Mouse (Mus musculus): ENCODE results near the gene Igsf9. TPM values are rescaled to one million over a fixed set of nuclear protein-coding genes. Genes with fewer than 3 reads are reported as not detected.
A peak's percentile ranks its signal among the peaks of the same experiment; 100 is the strongest.

Igsf9 gene
- total and polyA plus RNA-seq, 3 experiments: 2.7 to 6.5 (median 6.0) TPM

DNA sequence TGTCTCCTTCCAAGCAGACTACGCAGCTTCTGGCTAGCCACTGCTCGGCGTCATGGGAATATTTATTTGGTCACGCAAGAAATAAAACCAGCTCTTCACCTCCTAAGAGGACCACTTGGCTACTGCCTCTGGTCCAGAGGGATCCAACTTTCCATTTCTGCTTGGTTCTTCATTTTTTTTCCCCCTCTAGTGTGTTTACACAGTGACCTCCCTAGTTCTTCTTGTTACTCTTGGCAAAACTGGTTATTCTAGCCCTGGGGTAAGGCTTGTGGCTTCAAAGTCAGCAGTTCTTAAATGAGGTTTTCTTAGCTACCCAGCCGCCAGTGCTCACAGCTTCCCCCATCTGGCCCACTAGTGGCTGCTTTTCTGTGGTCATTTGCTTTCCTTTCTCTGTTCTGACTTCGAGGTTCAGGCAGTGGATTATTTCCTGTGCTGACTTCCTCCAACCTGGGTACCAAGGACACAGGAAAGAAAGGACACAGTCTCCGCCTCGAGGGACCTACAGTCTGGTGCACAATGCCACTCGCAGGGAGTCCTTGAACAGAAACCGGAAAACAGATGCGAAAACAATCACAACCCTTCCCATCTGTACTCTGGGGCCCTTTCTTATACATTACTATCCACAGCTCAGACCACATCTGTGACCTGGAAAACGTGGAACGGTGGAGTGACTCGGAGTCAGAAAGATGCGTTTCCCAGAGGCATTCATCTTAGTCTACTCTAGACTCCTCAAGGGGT lies 43.6 kb downstream of the Igsf9 start:
- H3K9ac ChIP-seq (ENCODE audit: insufficient read depth, low read depth): no peak overlapping the region
- H3K9me3 ChIP-seq (replicated peaks; ENCODE audit: low read length): no peaks in the 10 kb centered on the region
- TF ChIP-seq ZMIZ1 (IDR thresholded peaks at IDR 0.05; ENCODE audit: low read depth, low read length) (no peak), NELFE (IDR thresholded peaks at IDR 0.05; ENCODE audit: low read depth, low read length) (no peak), UBTF (IDR thresholded peaks at IDR 0.05; ENCODE audit: low read depth, low read length) (no peak), BHLHE40 (IDR thresholded peaks at IDR 0.05; ENCODE audit: low read depth, low read length) (no peak; the same call in 1 of the 2 replicates), CHD1 (IDR thresholded peaks at IDR 0.05; ENCODE audit: low read depth, low read length) (no peak), NRF1 (IDR thresholded peaks at IDR 0.05; ENCODE audit: low read depth, low read length) (0 out of 2 replicates have a peak, but pooled peaks have one; percentile 15), SMC3 (IDR thresholded peaks at IDR 0.05; ENCODE audit: low read depth, low read length) (peak; percentile 35), CHD2 (IDR thresholded peaks at IDR 0.05; ENCODE audit: low read length) (no peak), JUN (IDR thresholded peaks at IDR 0.05; ENCODE audit: insufficient read depth, low read depth, low read length) (no peak), IRF4 (IDR thresholded peaks at IDR 0.05; ENCODE audit: low read depth, low read length) (peak; percentile 32), POLR2AphosphoS2 (IDR thresholded peaks at IDR 0.05; ENCODE audit: low read depth, low read length) (no peak), PAX5 (IDR thresholded peaks at IDR 0.05; ENCODE audit: low read length) (no peak), RCOR1 (conservative IDR thresholded peaks at IDR 0.05; ENCODE audit: low read depth, low read length) (no peak), MAX (IDR thresholded peaks at IDR 0.05; ENCODE audit: low read length) (no peak), TBP (conservative IDR thresholded peaks at IDR 0.05; ENCODE audit: low read depth, low read length) (no peak), RAD21 (IDR thresholded peaks at IDR 0.05; ENCODE audit: low read depth, low read length) (peak; percentile 2), HCFC1 (IDR thresholded peaks at IDR 0.05; ENCODE audit: low read depth, low read length) (no peak; the same call in 1 of the 2 replicates), ZKSCAN1 (IDR thresholded peaks at IDR 0.05; ENCODE audit: borderline replicate concordance, low read depth, low read length) (no peak), ZNF384 (IDR thresholded peaks at IDR 0.05; ENCODE audit: low read depth, low read length) (peak; percentile 9; the same call in 1 of the 2 replicates), MXI1 (IDR thresholded peaks at IDR 0.05; ENCODE audit: low read depth, low read length) (no peak), JUND (conservative IDR thresholded peaks at IDR 0.05; ENCODE audit: low read depth, low read length) (no peak), EP300 (IDR thresholded peaks at IDR 0.05; ENCODE audit: low read length) (no peak), MYC (IDR thresholded peaks at IDR 0.05; ENCODE audit: low read depth, low read length) (no peak), E2F4 (IDR thresholded peaks at IDR 0.05; ENCODE audit: insufficient replicate concordance, low read depth, low read length) (no peak), ELF1 (IDR thresholded peaks at IDR 0.05; ENCODE audit: low read depth, low read length) (peak; percentile 52), USF1 (IDR thresholded peaks at IDR 0.05; ENCODE audit: low read depth, low read length) (no peak), ETS1 (conservative IDR thresholded peaks at IDR 0.05; ENCODE audit: low read depth, low read length) (peak; percentile 36; the same call in 1 of the 2 replicates), POLR2A (IDR thresholded peaks at IDR 0.05; ENCODE audit: low read depth, low read length) (no peak), MEF2A (IDR thresholded peaks at IDR 0.05; ENCODE audit: borderline replicate concordance, low read depth, low read length) (no peak), USF2 (conservative IDR thresholded peaks at IDR 0.05; ENCODE audit: low read depth, low read length) (no peak), GABPA (IDR thresholded peaks at IDR 0.05; ENCODE audit: insufficient replicate concordance, low read depth, low read length) (no peak), SIN3A (IDR thresholded peaks at IDR 0.05; ENCODE audit: low read length) (peak; percentile 47; the same call in 1 of the 2 replicates), ZC3H11A (IDR thresholded peaks at IDR 0.05; ENCODE audit: low read depth, low read length) (no peak), KAT2A (IDR thresholded peaks at IDR 0.05; ENCODE audit: insufficient replicate concordance, low read length) (no peak), MAZ (IDR thresholded peaks at IDR 0.05; ENCODE audit: low read depth, low read length) (no peak), CTCF (conservative IDR thresholded peaks at IDR 0.05 in 1 of 2, IDR thresholded peaks at IDR 0.05 in 1 of 2; ENCODE audit: low read depth in 2 of 2, low read length in 2 of 2) (peak in 1 of 2 experiments; percentile 57; a peak in 2 of 4 replicates), TCF12 (IDR thresholded peaks at IDR 0.05; ENCODE audit: low read depth, low read length) (peak; percentile 34; the same call in 1 of the 2 replicates), MAFK (IDR thresholded peaks at IDR 0.05; ENCODE audit: insufficient replicate concordance, low read length) (no peak)
- peak overlapping the region; percentile 33; the same call in 1 of the 2 replicates for H3K4me2 ChIP-seq (ENCODE audit: insufficient read depth, low read depth, poor library complexity, severe bottlenecking)
- no peaks in the 10 kb centered on the region for H3K79me2 ChIP-seq (replicated peaks; ENCODE audit: control insufficient read depth, extremely low read depth, insufficient read depth, poor library complexity, severe bottlenecking)
- no peaks in the 10 kb centered on the region for H3K36me3 ChIP-seq (replicated peaks in 1 of 2; ENCODE audit: control insufficient read depth in 1 of 2, insufficient read depth in 1 of 2, low read length in 1 of 2)
- no peak for DNase-seq (ENCODE audit: extremely low read depth)
- peaks cover 12% of the 10 kb centered on the region for H3K27me3 ChIP-seq (replicated peaks)
- dilution Hi-C loops (cut with MboI; ENCODE audit: extremely low pct_ligation_motif_present, extremely low pct_unique_long_range_greater_than_20kb, low sequenced_read_pairs): no loop called here
- no peak overlapping the region for H3K4me3 ChIP-seq (replicated peaks in 1 of 3; ENCODE audit: low read depth in 2 of 3, low read length in 2 of 3, poor library complexity in 1 of 3)
- H3K27ac ChIP-seq (ENCODE audit: insufficient read depth, low read depth): no peak overlapping the region
- peaks cover 15 to 48% of the 10 kb centered on the region in 2 experiments for H3K4me1 ChIP-seq (ENCODE audit: control insufficient read depth in 1 of 2, insufficient read depth in 2 of 2)
- in situ Hi-C loops (cut with MboI; ENCODE audit: low pct_ligation_motif_present, low pct_unique_long_range_greater_than_20kb, low sequenced_read_pairs): no loop called here

Data from CH12.LX (cell line).